30 mouse cellular contexts compared by ENCODE assay signal in genomic region chr12:31656841-31657240, GRCm38 (mm10). TPM values are rescaled to one million over a fixed set of nuclear protein-coding genes. Genes with fewer than 3 reads are reported as not detected.
"Had no signal": no experiment of that assay in that cellular context is flagged by ENCODE, and none has a peak within 500 bp of the region (broad histone marks: within the 10 kb centered on the region; RNA-seq: fewer than 3 reads in every experiment).

No protein-coding gene starts in this region.

- DNase-seq: gastrocnemius, adult 2 months; gastrocnemius, postnatal 10 days; gastrocnemius, postnatal 25 days; heart, adult 11 months; heart, adult 2 months; heart, postnatal 14 days; heart, postnatal 36 days; kidney, adult 18-20 months; kidney, adult 8-10 months; kidney, postnatal 10 days; kidney, postnatal 25 days; kidney, postnatal 4 days; left cerebral cortex, postnatal 4 days had no signal

- ATAC-seq: hindbrain, postnatal 0 days; inflammation-experienced regulatory T-cells, adult 6 months; intestine, embryonic 15.5 days; intestine, postnatal 0 days; liver, embryonic 12.5 days had no signal

- H3K27me3 ChIP-seq: heart, embryonic 13.5 days; heart, embryonic 15.5 days; hindbrain, embryonic 13.5 days; hindbrain, embryonic 15.5 days; intestine, embryonic 15.5 days; limb, embryonic 13.5 days; limb, embryonic 15.5 days; liver, embryonic 12.5 days had no signal

- H3K36me3 ChIP-seq: hindbrain, embryonic 15.5 days; intestine, embryonic 15.5 days; limb, embryonic 13.5 days; limb, embryonic 15.5 days had no signal

- H3K4me3 ChIP-seq: gastrocnemius, adult 2 months; heart, adult 2 months; heart, embryonic 13.5 days; heart, embryonic 15.5 days; hindbrain, embryonic 13.5 days; hindbrain, embryonic 15.5 days; intestine, embryonic 15.5 days; layer of hippocampus, adult 2 months; left cerebral cortex, adult 2 months; limb, embryonic 13.5 days; limb, embryonic 15.5 days; liver, embryonic 12.5 days had no signal

- H3K9ac ChIP-seq: heart, embryonic 13.5 days; heart, embryonic 15.5 days; hindbrain, embryonic 13.5 days; hindbrain, embryonic 15.5 days; intestine, embryonic 15.5 days; limb, embryonic 13.5 days; limb, embryonic 15.5 days; liver, embryonic 12.5 days; liver, embryonic 14.5 days had no signal

- H3K27ac ChIP-seq: gastrocnemius, adult 2 months; heart, adult 2 months; heart, embryonic 13.5 days; heart, embryonic 15.5 days; hindbrain, embryonic 13.5 days; hindbrain, embryonic 15.5 days; hindbrain, postnatal 0 days; intestine, embryonic 15.5 days; layer of hippocampus, adult 2 months; left cerebral cortex, adult 2 months; limb, embryonic 13.5 days; limb, embryonic 15.5 days; liver, embryonic 12.5 days; liver, embryonic 14.5 days had no signal

- H3K9me3 ChIP-seq: heart, embryonic 13.5 days; heart, embryonic 15.5 days; hindbrain, embryonic 13.5 days; hindbrain, embryonic 15.5 days; intestine, embryonic 15.5 days; limb, embryonic 13.5 days; limb, embryonic 15.5 days; liver, embryonic 12.5 days had no signal

RNA-seq across cellular contexts. Expression of gene Gpr22, which starts 56.9 kb away (rescaled TPM):
- total RNA-seq: gastrocnemius, adult 2 months; gastrocnemius, postnatal 10 days; gastrocnemius, postnatal 25 days; hematopoietic stem cell, adult 5-6 weeks; liver, adult 2 months had no signal
- polyA plus RNA-seq: gonadal fat pad, adult 2 months; liver, adult 2 months had no signal
